Mouse (Mus musculus) c-Kit-negative CD71-positive TER-119-positive erythroid progenitor cells, embryonic 14.5 days (primary cell): ENCODE data around the gene Tut1.
"Not testable (repeated sequence)": the region's sequence is repeated elsewhere in the genome, so short reads cannot be mapped to it uniquely, and the experiment has no call there.

Experiments
- DNase-seq: peaks from one replicate; pipeline ENCODE4 v3.0.0-alpha.2; 2013; ENCODE audit warnings: low read depth, low spot score

Gene Tut1

DNA sequence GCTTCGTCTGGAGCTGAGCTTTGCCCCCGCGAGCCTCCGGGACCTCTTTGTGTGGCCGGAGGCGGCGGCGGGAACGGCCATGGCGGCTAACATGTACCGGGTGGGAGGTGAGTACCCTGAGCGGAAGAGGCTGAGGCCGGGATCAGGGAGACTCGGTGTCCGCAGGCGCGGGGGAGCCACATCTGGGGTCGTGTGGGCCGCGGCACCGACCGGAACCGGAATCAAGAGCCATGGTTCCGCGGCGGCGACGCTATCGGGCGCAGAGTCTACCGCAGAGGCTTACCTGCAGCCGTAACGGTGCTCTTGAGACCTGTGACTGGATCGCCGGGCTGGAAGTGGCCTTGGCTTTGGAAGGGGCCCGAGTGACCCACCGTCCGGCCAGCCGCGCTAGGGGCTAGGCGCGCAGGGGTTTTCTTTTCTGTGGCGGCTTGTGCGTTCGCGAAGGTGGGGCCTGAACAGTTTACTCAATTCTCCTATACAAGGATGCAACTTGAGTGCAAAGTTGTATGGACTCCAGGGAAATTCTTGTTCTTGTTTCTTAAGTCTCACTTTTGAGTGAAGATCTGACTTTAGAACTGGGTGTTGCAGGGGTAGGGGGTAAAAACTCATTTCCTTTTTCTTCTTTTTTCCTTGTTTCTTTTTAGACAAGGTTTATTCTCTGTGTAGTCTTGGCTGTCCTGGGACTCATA lies 11.2 kb upstream of the Tut1 start:
- DNase-seq = no peak

DNA sequence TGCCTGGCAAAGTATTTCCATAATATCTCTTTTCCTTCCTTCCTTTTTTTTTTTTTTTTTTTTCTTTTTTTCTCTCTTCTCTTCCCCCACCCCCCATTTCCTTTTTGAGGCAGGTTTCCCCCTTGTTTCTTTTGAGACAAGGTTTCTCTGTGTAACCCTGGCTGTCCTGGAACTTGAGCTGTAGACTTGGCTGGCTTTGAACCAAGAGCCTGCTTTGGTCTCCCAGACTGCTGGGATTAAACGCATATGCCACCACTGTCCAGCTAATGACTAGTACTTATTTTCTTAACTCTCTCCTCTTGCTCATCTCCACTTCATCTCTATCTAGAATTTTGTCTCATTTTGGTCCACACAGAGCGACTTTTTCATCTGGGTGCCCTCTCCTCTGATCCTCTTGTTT lies 10.6 kb upstream of the Tut1 start:
- DNase-seq = no peak

DNA sequence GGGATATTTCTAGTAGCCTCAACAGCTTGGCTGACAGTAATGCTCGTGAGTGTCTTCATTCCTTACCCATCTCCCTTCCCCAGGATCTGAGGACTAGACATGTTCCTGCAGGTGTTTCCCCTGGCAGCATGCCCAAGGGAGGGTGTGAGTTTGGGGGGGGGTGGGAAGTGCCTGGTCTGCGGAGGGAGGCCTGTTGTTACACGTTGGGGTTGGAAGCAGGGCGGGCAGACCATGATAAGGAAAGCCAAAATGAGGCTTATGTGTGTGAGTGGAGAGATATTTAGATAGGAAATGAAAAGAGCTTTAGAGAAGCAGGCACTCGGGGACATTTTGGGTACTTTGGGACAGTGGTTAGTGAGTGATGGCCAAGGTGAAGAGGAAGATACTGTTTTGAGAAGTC lies 9.6 kb upstream of the Tut1 start:
- no peak for DNase-seq

DNA sequence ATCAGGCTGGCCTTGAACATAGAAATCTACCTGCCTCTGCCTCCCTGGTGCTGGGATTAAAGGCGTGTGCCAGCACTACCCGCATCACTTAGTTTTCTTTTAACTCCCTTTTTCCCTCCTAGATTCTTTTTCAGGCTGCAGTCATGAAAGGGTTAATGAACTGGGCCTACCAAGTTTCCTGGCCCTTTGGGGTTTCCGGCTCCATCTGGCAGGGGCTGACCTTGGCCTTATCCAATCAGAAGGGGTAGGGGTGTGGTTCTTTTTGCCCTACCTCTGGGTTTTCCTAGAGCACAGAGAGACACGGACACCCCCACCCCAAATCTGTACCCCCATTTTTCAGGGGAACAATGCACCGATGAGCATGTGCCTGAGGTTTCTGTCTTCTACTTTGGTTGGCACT lies 8.9 kb upstream of the Tut1 start:
- no peak for DNase-seq

DNA sequence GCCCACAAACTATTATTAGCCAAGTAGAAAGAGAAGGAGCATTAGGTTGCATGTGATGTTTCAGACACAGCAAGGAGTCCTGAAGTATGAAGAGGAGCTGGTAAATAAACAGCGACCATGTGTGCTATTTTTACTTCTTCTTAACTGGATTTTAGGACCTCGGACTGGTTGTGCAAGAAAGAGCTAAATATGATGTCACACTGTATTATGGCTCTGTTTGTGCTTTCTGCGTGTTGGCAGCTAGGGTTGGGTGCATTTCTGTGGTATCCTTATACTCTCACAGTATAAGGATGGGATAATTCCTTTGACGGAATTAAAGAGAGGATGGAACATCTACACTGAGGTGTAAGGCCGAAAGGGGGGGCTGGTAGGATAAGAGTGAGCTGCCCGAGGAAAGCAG lies 8.4 kb upstream of the Tut1 start:
- DNase-seq = no peak

DNA sequence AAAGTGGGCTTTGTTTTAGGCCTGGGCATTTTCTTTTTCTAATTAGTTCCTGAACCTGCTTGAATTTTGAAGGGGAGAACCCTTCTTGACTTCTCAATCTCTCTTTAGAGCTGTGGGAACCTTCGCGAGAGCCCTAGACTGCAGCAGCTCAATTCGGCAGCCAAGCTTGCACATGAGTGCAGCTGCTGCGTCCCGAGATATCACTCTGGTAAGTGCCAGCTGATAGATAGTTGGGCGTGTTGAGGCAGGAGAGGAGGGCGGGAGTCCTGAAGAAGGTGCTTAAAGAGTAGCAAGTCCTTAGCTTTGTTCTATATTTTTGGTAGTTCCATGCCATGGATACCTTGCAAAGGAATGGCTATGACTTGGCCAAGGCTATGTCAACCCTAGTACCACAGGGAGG lies 6.7 kb upstream of the Tut1 start:
- no peak for DNase-seq

DNA sequence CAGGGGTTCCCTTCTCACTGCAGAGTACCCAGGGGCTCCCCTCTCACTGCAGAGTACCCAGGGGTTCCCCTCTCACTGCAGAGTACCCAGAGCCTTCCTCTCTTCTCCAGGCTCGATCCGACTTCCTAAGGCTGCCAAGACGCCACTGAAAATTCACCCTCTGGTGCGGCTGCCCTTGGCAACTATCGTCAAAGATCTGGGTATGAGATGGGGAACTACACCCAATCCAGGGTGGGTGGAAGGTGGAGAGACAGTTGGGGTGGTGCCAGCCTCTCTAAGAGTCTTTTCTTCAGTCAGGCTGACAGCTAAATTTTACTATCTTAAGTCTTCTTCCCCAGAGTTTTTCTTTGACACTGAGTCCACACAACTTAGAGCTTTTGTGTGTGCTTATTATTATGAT lies 3.5 kb upstream of the Tut1 start:
- DNase-seq = no peak

DNA sequence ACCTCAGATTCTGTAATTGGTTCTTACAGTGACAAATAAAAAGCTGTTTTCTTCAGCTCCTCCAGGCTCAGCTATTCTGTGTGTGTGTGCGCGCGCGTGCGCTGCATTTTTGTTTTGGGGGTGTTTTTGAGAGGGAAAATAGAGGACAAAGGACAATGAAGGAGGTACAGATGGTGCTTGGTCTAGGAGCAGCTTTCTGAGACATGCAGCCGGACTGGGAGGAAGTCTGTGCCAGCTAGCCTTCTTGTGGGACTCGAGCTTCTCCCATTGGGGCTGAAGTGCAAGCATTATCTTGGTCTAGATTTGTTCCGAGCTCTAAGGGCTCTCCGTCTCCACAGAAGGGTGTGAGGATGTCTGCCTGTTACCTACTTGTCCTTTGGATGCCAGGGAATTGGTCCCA lies 1.4 kb upstream of the Tut1 start:
- DNase-seq = no peak

DNA sequence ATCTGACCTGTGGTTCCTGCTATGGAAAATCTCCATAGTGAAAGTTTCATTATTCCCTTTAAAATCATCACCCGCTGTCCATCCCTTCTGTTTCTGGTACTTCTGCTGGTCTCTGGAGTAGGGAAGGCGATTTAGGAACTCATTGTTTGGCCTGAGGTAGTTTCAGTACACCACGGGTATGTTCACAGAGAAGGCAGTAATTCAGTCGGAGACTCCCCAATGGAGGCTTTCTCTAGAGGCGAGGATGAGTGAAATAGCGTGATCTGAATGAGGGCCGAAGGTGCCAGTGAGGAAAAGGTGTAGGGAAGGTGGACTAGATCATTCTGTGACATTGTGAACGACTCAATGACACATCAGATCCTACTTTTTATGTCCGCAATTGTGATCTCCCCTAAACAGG lies 524 bp downstream of the Tut1 start:
- DNase-seq = no peak

DNA sequence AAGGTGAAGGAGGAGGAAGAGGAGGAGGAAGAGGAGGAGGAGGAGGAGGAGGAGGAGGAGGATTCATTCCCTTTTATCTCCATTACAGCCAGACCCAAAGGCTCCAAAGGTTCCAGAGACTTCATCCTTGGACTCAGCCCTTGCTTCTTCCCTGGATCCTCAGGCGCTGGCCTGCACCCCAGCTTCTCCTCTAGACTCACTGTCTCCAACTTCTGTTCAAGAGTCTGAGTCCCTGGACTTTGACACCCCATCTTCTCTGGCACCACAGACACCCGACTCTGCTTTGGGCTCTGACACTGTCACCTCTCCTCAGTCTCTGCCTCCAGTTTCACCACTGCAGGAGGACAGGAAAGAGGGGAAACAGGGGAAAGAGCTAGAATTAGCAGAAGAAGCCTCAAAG lies 8.6 kb downstream of the Tut1 start:
- no peak for DNase-seq

DNA sequence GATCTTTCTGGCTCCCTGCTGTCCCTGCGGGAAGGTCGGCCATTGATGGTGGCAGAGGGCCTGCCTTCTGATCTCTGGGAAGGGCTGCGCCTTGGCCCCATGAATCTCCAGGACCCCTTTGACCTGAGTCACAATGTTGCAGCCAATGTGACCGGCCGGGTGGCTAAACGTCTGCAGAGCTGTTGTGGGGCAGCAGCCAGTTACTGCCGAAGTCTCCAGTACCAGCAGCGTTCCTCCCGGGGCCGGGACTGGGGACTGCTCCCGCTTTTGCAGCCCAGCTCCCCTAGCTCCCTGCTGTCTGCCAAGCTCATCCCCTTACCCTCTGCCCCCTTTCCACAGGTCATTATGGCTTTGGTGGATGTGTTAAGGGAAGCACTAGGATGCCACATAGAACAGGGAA lies 11.4 kb downstream of the Tut1 start:
- DNase-seq = no peak

DNA sequence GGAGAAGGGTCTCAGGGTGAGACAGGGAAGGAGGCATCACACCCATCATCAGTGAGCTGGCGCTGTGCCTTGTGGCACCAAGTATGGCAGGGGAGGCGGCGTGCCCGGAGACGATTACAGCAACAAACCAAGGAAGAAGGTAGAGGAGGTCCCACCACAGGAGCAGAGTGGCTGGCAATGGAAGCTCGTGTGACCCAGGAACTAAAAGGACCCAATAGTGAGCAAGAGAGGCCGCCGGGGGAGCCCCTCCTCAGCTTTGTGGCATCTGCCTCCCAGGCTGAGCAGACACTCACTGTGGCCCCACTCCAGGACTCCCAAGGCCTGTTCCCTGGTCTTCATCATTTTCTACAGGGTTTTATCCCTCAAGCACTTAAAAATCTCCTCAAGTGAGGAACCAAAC lies 12.1 kb downstream of the Tut1 start:
- no peak for DNase-seq

DNA sequence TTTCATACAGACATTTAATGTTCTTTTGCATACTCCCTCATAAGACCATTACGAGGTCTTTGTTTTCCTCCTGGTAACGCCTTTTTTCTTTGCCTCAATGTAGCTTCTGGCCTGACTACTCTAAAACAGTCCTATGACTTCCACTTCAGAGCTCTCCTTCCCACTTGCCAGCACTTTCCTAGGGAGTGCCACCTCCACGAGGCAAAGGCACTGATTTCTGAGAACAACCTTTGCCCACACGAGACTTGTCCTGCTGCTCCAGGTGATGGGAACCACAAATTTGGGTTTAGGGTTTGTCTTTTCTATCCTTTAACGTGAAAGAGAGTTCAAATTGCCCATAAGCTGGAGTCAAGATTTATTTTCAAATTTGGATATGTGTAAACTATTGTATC lies 12.5 kb downstream of the Tut1 start:
- no peak for DNase-seq

DNA sequence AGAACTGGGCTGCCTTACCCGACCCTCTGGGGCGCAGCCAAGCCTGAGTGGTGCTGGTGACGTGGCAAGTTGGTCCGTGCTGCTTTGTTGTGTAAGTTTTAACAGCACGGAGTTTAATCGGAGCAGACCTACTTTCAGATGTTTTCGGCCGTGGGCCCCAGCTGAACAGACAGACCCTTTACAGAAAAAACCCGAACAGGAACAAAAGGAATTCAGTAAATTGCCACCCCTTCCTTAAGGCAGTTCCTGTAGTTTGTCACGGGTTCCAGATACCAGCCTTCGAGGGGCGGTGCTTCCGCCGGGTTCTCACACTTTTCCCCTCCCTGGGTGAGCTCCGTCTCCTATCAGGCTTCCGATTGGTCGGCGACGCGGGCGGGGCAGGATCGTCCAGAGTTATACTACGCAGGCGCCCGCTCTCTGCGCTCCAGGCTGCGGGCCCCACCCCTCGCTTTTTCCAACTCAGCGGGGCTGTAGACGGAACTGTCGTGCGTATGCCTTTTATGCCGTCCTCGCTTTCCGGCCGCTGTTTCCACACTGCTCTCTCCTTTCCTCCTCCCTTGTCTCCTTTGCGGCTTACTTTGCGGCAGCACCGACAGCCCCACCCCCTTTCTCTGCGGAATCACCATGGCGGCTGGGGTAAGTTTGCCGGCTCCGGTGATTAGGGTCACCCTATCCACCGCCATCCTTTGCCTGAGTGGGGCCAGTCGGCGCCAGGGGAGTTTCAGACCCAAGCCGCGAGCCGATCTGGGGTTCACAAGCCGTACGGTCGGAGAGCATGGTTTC lies 13.1 kb downstream of the Tut1 start, which contains the start of gene Eef1g:
TSS of gene Eef1g (plus strand) at position 452 of the 783 bp plus-strand sequence.
- DNase-seq = peak; percentile 98

DNA sequence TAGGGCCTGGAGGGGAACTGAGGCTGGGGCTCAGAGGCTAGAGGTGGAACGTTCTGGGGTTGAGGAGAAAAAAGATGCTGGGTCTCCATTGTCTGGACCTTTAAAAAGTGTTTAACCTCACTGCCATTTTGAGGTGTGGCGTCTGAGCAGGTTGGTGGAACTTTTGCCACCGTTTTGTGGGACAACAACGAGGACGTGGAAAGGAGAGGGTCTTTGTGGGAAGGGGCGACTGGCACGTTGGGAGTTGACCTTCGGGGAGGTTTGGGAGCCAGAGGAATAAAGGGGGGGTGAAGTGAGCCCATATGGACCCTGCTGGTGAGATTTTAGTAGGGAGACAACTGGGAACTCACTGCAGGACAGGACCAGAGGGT lies 13.7 kb downstream of the Tut1 start:
- no peak for DNase-seq

DNA sequence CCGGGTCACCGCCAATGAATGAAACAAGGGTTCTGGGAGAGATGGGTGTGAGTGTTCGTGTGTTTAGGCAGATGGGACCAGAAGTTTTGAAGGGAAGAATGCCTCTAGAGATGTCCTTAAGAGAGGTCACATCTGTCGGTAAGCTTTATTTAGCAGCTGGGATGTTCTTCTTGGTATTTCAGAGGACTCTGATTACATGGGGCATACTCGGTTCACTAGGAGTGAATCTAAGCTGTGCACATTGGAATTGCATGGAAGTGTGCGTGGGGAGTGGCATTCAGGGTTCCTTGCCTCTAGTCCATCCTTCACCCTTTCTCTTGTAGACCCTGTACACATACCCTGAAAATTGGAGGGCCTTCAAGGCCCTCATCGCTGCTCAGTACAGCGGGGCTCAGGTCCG lies 14.2 kb downstream of the Tut1 start:
- no peak for DNase-seq

DNA sequence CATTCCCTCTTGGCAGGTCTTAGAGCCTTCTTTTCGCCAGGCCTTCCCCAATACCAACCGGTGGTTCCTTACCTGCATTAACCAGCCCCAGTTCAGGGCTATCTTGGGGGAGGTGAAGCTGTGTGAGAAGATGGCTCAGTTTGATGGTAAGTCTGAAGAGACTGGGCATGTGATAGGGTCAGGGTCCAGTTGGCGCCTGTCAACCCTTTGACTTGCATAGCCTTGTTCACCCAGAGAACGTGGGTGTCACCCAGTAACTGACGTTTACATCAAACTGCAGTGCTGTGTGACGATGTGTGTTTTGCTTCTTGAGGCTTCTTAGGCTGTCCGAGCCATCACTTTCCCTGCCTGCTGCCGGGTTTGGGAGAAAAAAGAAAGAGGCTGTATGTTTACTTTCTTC lies 18.8 kb downstream of the Tut1 start:
- not testable (repeated sequence) for DNase-seq

DNA sequence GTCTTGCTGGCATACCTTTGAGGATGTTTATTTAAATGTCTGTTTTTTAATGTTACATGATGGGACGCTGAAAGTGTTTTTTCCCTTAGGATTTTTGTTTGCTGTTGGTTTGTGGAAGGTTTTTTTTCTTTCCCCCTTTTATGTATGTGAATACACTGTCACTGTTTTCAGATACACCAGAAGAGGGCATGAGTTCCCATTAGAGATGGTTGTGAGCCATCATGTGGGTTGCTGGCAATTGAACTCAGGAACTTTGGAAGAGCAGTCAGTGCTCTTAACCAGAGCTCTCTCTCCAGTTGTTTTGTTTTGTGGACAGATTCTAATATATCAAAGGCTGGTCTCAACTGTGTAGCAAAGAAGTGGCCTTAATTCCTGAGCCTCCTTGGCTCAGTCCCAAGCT lies 21.0 kb downstream of the Tut1 start:
- DNase-seq = no peak

DNA sequence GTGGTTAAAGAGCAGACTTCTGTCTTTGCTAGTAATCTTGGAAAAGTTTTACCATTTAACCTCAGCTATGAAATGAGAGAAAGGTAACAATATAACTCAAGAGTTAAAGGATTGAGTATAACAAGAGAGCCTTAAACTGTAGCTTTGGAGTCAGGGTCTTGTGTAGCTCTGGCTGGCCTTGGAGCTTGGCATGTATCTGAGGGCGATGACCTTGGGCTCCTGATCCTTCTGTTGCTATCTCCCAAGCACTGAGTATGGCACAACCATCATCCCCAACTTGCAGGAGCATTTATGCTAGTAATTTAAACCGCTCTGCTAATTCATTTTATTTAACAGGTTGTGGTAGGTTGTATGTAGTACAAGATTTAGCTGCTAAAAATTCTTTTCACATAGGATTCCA lies 21.8 kb downstream of the Tut1 start:
- DNase-seq = no peak

DNA sequence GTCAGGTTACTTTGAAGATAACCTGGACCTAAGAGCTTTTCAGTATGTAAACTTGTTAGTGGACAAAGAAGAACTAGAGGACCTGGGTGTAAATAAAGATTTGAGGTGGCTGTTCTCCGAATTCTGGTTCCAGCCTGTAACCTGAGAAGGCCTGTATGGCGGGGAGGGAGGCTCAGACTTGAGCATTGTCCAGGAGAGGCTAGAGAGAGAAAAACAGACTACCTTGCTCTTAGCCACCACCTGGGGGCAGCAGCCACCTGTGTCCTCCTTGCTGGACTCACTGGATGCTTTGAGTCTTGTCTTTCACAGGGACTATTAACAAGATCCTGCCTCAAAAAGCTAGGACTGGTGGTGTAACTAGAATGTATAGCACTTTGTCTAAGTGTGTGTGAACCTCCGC lies 22.9 kb downstream of the Tut1 start:
- no peak for DNase-seq

DNA sequence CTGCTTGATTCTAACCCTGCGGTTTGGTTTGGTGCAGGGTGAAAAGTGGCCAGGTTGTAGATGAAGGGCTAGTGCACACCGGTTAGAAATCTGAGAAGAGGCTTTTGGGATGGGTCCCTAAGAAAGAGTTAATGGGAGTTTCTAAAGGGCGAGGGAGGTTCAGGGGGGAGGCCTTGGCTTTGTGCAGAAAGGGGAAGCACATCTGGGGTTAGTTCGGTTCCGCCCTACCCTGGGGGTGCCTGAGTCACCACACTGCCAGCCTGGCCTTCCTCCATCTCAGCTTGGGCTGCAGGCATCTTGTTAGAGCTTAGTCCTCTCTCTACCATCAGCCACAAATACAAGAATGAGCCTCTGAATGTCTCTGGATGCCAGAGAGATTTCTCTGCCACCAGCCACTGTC lies 27.1 kb downstream of the Tut1 start:
- DNase-seq = no peak

DNA sequence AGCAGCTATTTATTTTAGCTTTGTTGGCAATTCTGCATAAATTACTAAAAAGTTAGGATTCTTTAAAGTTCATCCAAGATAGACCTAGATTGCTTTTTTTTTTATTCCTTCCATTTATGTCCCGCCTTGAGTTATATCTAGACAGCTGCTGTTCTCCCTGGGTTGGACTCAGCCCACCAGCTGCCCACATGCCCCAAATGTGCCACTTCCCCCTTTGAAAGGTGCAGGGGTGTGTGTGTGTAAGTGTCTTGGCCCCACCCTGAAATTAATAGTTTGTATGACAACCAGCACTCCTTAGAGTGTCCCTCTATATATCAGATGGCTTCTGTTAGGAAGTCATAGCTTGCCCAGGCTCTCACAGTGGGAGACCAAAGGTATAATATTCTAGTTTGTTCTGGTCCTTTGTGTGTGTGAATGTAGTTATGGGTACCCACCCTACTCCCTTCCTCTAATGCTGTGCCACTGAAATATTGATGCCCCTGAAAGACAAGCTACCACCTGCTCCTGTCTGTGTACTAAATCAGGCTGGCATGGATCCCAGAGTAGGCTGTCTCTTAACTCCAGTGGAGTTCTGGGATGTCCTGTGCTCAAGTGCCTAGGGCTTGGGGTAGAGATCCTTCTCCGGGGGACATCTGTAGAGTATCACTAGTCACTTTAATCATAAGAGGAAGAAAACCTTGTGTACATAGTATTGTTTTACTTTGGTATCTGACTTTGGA lies 28.0 kb downstream of the Tut1 start:
- DNase-seq = no peak
